Mouse (Mus musculus): ENCODE measurements at regions not wholly inside any gene's neighbourhood (a gene's known extent, or its start where the extent isn't known, plus 50 kb on each side); places are given as distances from the start of the nearest gene placed in this dataset.

DNA sequence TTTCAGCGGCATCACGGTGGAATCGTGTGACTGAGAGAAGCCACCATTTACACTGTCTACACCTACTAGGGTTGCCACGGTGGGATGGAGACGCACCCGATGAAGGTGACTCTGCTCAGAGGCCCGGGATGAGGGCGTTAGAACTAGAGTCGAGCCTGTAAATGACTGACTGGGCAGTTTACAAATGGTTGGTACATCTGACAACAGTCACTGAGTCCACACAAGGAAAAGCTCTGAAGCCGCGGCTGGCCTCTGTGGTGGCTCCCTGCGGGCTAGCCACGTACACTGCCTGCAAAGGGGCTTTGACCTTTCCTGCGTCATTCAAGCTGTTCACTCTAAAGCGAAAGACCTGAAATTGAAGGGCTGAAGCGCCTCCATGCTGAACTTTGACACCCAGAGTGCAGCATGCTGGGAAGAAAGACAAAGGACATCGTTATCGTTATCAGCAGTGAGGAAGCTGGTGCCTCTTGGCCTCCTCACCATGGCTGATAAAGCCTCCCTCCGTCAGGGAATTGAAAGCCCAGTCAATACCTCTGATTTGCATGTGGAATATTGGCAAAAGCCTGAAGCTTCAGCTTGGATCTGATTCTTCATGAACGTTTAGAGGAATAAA, 462.1 kb upstream of the Arglu1 start:
- intact Hi-C loops (cut with DNase I), result no loop called here

DNA sequence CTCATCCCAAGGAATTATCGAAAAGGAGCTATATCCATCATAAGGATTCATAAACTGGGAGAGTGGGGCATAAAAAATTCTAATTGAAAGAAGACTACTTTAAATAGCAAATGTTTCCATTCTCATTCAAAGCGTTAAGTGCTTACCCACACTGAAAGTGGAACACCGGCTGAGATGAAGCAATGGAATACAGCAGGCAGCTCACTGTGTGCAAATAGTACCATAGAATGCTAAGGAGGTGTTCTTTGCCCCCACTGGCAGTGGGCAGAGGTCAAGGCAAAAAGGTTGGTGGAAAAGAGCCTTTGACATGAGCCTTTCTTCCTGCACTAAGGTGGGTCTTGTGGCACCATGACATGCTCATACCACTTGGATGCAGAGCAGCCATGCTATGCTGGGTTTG, 454.0 kb upstream of the Arglu1 start:
- intact Hi-C loops (cut with DNase I), result no loop called here
- DNase-seq, result no peak

More for the DNA sequence above, 462.1 kb upstream of the Arglu1 start:
- no peak for DNase-seq

DNA sequence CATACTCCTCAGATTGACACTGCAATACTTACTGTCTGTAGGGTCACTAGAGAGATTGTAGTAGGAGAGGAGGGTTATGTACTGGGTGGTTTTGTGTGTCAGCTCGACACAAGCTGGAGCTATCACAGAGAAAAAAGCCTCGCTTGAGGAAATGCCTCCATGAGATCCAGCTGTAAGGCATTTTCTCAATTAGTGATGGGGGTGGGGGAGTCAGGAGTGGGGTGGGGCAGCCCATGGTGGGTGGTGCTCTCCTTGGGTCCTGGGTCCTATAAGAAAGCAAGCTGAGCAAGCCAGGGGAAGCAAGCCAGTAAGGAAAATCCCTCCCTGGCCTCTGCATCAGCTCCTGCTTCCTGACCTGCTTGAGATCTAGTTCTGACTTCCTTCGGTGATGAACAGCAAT, 449.5 kb upstream of the Arglu1 start:
- DNase-seq, result no peak
- intact Hi-C loops (cut with DNase I), result no loop called here

DNA sequence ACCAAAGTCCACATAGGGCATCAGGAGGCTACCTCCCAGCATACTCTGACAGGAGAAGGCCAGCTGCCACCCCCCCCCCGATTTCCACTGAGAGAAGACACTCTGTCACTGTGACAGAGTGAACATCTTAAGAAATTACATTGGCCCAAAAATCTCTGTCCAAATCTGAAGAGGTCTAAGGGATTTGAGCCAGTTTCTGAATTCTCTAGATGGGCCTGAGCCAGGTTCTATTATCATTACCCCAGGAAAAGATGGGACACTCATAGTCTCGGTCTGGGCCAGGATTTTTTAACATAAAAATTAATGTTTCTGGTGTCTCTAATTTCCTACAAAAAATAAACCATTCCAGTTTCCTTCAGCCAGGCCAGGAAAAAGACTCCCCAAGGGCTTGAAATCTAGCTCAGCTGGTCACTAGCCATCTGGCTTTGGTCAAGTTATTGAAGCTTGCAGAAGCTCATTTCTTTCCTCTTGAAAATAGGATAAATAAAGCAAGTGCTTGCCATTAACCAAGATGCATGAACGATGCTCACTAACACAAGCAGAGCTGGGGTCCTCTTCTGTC, 448.8 kb upstream of the Arglu1 start:
- peak; percentile 41 for DNase-seq
- intact Hi-C loops (cut with DNase I), result no loop called here

DNA sequence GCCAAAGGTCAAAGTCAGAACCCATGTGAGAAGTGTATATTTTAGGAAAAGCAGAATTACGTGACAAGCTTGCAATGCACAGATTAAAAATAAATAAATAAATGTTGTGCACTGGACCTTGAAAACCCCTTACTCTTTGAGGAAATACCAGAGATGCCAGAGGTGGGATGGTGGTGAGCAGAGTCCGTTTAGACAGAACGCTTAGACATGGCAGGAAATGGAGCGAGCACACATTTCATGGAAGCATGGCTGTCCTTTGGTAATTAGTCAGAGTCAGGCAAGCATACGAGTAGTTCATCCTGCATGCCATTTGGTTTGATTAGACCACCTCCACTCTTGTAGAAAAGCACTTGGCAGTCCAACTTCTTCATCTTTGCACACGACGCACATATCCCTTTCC, 443.4 kb upstream of the Arglu1 start:
- no peak for DNase-seq
- intact Hi-C loops (cut with DNase I), result no loop called here

DNA sequence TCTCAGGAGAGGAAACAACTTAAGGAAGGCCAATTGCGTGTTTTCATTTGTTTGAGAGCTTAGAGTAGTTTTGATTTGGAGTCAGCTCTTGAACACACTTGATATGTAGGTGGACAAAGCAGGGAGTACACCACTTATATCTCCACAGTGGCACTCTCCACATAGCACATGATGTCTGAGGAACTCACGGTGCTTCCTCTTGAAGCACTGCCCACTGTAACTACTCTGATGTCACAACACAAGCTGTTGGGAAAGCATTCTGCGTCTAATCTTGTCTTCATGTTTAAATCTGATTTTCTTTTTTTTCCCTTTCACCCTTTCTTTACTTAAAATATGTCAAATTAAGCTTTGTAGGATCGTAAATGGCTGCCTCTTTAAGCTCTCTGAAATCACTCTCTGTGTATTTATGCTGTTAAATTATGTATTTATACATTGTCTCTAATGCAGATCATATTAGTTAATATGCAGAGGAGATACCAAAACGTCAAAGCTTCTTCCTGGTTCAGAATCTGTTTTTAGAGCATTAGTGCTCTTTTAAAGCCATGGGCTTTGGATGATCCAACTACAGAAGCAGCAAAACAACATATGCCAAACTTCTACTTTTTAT, 442.4 kb upstream of the Arglu1 start:
- DNase-seq, result no peak
- intact Hi-C loops (cut with DNase I), result no loop called here

DNA sequence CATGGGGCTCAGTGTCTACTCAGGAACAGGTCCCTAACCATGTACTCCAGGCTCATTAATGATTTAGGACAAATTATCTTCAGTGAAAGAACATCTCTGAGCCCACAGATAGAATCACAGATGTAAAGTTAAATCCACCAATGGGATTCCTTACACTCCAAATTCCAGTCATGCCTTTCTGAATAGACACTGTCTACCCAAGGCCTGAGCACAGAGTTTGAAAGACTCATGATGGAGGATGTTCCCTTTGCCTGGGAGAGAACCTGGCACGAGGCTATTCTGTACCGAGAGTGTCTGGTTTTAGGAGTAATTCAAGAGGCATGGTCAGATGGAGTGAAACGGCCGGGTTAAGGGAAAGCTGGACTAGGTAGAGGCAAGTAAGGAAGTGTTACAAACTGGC, 440.9 kb upstream of the Arglu1 start:
- intact Hi-C loops (cut with DNase I), result no loop called here
- DNase-seq, result no peak

DNA sequence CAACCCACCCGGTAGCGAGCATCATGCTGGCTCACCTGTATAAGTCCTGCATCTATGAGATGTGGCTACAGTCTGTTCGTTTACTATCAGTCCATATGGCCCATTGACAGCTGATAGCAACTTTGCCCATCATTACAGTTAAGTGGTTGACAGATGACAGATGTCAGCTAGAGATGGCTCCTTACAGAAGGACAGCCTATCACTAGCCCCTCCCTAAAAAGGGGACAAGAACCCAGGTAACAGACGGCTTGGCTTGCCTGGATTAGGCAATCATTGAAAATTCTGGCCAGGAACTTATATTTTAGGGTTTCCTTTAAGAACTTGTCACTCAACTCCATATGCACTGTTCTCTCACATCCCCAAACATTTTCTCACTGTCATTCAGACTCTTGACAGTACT, 434.2 kb upstream of the Arglu1 start:
- intact Hi-C loops (cut with DNase I), result no loop called here
- no peak for DNase-seq

DNA sequence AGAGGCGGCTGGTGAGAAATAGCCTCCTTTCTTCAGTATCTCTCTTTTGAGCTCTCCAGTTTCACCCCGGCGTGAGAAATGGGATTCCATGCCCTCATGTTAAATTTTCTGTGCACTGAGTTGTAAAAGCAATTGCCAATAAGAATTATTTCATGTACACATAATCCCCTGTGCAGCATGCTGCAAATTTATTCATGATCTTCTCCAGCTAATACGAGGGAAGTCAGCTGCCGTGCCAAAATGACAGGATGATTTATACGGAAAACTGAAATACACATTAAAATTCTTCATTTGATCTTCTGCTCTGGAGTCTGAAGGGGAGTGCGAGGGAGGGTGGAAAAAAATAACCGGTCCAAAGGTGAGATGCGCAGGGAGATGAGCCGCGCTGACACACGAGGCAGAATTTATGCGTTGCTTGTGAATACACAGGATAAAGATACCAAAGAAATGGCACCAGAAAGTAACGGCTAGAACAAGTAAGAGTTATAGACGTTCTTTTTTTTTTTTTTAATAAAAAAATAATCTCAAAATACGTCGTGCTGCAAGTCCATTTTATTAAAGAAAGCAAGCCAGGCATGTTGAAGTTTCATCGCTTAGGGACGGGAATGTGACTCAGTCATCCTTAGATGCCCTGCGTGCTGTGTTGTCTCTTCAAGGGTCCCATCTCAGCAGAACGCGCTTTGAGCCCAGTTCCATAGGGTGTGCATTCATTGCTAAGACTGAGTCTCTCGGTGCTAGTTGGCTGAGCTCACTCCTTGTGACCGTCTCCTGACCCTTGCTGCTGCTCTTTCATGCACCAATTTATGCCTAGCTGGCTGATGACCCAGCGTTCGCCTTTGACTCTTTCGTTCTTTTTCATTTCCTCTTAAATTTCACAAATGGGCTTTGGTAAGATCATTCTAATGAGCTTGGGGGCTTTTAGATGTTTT, 427.8 kb upstream of the Arglu1 start:
- intact Hi-C loops (cut with DNase I), result no loop called here
- DNase-seq, result no peak

DNA sequence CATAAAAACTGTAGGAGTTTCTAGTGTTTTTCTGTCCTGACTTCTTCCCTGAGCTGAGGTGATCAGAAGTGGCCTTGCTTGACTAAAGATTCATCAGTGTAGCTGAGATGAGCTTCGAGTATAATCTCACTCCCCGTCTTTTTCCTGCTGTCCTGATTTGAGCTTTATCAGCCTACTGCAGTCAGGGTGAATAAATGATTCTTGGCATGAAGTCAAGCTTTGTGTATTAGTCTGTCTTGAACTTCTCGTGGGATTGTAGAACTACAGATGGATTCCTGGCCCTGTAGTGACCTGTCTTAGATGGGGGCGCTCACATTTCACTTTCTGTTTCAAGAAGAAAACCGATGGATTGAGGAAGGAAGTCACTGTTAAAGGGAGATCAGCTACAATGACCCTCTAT, 405.7 kb upstream of the Arglu1 start:
- intact Hi-C loops (cut with DNase I), result no loop called here
- DNase-seq, result no peak

DNA sequence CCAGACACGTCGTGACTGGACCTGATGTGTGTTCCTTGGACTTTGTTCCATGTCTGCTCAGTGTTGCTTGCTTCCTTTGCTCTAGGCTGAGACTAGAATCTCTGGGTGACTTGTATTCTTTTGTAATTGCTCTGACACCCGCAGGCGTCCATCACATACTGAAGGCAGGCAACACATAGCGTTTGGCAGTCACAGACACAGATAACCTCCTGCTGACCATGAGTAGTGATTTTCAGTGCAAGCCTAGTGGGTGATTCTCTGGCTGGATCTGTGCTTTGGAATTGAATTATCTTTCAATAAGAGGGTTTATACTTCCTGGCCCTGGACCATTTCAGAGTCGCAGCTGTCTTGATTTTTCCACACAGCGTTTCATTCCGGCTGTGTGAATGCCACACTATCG, 403.7 kb upstream of the Arglu1 start:
- DNase-seq, result no peak
- intact Hi-C loops (cut with DNase I), result no loop called here

DNA sequence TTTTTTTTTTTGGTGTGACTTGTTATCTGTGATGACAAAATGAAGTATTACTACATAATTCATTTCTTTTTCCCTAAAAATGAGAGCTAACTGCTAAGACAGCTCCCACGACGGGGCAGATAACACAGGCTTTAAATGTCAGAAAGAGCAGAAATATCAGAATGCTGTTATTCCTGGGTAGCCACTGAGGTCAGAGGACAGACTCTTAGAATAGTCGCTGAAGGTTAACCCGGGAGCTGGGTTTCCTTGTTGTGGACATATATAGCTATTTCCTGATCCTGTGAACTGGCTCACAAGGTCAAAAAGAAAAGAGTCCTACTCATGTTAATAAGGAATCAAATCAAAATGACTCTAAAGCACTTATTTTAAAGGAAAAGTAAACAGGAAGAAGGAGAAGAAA, 403.0 kb upstream of the Arglu1 start:
- intact Hi-C loops (cut with DNase I), result no loop called here
- DNase-seq, result no peak

DNA sequence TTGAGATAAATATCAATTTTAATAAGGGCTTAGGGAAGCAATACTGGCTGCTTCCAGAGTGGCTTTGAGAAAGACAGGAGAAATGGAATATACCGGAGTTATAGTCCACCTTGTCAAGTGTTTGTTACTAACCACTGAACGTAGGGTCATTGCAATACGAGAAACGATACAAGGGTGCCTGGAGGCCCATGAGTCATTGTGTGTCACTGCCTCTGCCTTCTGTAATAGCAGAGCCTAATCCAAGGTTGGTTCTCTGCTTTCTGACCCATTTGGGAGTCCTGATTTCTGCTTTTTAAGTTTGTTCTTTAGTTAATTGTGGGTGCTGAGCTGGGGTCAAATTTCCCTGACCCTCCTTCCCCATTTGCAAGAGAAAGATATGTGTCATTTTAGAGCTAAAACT, 382.4 kb upstream of the Arglu1 start:
- DNase-seq, result no peak
- intact Hi-C loops (cut with DNase I), result no loop called here

DNA sequence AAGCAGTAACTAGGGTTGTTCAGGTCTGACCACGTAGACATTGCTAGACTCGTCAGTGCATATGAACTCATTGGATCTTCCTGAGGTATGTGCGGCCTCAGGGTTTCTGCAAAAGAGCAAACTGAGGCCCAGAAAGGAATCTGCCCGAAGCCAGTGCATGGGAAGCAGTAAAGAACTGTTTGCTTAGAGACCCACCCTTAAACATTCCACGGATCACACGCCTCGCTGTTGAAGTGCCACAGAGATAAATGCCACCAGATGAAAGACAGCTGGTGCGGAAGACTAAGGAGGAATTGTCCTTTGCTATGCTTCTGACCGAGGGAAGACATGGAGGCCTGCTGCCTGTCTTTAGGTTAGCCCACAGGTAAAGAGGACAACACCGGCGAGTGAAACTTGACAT, 382.0 kb upstream of the Arglu1 start:
- intact Hi-C loops (cut with DNase I), result no loop called here
- DNase-seq, result no peak

DNA sequence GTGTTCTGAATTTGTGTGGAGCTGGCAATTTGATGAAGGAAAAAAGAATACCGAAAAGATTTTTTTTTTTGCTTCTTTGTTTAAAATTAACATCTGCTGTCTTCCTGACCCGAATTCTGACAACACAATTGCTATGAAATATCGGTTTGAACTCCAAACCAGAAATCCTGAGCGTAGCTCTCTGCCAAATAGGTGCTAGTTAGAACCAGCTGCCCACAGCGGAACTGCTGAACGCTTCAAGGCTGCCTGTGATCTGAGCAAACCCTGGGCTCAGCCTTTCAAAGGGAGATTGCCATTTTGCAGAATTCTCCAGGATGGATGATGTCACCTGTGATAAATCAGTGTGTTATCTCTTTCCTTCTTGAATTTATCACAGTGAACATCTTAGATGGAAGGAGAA, 380.6 kb upstream of the Arglu1 start:
- intact Hi-C loops (cut with DNase I), result no loop called here

DNA sequence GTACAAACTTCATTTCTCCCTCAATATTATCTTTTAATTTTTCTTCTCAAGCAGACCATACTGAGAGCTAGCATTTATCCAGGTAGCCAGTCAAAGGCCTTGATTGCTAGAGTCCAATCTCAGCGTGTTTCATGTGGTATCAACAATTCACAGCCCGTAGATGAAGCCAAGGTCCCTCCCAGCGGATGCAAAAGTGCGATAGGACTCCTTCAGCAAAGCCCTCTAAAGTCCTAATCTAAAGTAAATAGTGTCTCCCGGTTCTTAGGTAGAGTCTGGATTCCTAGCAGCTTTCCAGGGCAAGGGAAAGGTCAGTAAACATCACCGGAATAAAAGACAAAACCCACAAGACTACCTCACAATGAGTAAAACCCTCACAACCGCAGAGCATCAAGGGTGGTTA, 379.5 kb upstream of the Arglu1 start:
- intact Hi-C loops (cut with DNase I), result no loop called here
- DNase-seq, result no peak

More for the DNA sequence above, 380.6 kb upstream of the Arglu1 start:
- DNase-seq, result no peak

DNA sequence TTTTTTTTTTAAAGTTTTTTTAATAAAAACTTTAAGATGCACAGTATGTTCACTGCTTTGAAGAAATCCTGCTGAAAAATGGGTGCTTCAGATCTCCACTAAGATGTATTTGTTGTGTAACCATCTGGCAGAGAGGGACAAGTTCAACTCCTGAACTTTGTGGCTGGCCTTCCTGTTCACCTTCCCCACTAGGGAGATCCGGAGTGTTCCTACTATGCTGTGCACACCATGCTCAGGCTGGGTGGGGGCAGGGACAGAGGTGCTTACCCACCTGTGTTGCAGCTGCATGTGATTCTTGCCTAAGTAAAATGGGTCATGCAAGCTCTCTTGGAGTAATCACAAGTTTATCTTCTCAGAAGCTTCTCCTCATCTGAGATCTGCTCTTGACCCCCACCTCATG, 377.4 kb upstream of the Arglu1 start:
- DNase-seq, result no peak
- intact Hi-C loops (cut with DNase I), result no loop called here

DNA sequence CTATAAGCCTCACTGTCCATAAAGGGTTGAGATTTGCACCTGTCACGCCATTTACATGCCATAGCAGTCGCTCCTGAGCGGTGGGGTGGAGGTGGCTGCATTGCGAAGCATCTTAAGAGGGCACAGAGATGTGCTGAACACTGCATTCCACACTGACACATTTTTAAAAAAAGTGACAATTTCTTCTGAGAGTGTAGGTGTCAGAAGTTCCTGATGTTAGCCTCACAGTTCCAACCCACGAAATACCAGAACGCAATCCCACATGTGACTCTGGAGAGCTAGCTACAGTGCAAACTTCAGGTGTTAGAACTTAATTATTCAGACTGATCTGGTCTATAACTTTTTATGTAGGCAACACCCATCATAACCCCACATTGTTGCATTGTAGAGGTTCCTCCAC, 369.8 kb upstream of the Arglu1 start:
- no peak for DNase-seq
- intact Hi-C loops (cut with DNase I), result no loop called here

DNA sequence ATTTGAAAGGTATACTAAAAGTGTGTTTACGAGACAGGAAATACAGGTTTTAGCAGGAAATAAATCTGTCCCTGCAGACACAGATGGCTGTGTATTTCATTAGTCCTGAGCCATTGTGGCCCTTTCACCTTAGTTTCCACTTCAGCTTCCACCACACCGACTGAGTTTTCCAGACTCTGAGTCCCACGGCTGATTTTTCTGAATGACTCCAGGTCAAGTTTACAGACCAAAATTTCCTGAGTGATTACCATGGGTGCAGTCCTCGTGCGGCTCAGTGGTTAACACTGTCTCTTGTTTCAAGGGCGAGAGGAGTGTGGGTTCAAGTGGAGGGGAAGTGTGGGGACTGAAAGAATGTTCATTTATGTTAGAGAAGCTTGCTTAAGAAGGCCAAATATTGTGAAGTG, 365.1 kb upstream of the Arglu1 start:
- intact Hi-C loops (cut with DNase I), result no loop called here

DNA sequence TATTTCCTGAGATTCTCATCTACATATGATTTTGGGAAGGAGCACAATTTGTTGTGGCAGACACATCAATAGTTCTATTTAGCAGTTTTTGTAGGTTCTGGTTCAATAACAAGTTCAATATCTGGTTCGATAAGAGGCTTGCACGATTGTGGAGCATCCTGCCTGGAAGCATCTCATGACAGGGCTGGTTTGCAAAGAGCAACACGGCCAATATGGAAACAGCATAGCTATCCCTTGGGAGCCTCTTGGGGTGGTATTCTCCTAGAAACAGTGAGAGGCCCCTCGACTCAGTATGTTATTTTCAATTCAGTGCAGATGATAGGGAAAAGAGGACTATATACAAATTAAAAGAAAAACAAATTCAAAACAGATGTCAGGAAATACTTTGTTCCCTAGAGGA, 364.5 kb upstream of the Arglu1 start:
- DNase-seq, result no peak
- intact Hi-C loops (cut with DNase I), result no loop called here

More for the DNA sequence above, 365.1 kb upstream of the Arglu1 start:
- DNase-seq, result no peak

DNA sequence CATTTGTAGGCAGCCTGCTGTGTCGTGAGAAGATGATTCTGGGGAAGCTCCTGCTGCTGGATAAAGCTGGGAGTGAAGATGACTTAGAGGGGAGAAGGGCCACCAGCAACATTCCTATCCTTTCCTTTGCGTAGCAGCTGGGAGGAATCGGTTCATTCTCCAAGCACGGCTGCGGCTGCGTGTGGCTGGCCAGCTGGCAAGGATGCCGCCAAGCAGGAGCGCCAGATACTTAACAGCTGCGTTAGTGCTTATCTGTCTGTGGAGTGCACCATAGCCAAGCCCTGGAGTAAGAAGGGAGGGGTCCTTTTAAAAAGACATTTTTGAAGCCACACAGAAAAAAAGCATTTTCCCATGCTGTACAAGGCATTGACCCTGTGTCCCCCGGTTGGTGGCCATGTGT, 361.4 kb upstream of the Arglu1 start:
- DNase-seq, result peak; percentile 60 to 63
- intact Hi-C loops (cut with DNase I), result no loop called here
